Mouse (Mus musculus) myocyte (in vitro differentiated cells): ENCODE measurements at regions not wholly inside any gene's neighbourhood (a gene's known extent, or its start where the extent isn't known, plus 50 kb on each side); places are given as distances from the start of the nearest gene placed in this dataset.

Experiments used
- POLR2A ChIP-seq: IDR thresholded peaks from one replicate; pipeline ENCODE4 v1.6.1; 2011; ENCODE audit warnings: low read depth, mild to moderate bottlenecking, control low read depth, moderate library complexity; ENCODE audit not compliant: insufficient read length
- POLR2AphosphoS2 ChIP-seq: IDR thresholded peaks from one replicate; pipeline ENCODE4 v1.6.1; 2011; ENCODE audit warnings: low read depth, control low read depth; ENCODE audit not compliant: insufficient read length

DNA sequence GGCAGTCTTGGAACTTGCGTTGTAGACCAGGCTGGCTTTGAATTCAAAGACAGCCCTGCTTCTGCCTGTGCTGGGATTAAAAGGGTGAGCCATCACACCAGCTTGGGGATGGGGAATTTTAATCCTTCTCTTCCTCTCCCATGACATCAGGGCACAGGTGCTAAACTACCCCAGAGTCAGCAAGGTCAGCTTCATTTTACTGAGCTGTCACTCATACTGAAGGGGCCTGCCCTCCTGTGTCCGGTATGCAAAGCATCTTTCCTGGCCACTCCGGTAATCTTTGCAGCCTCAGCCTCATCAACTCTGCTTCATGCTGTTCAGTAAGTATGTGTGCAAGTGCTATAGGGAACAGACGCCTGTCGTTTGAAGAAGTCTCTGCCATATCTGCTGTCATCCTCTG, 248.1 kb downstream of the Enc1 start:
- TF ChIP-seq POLR2A (no peak), POLR2AphosphoS2 (no peak)
